Mouse (Mus musculus) CD4-positive, CD25-positive, alpha-beta regulatory T cell, adult 9 weeks (primary cell): ENCODE results near the gene Vmn1r12. TPM values are rescaled to one million over a fixed set of nuclear protein-coding genes. Genes with fewer than 3 reads are reported as not detected.

Source experiments
- polyA plus RNA-seq: library from polyadenylated mRNA; unstranded; fragments of 100-300 nt; shearing (Covaris generic); gene quantifications from one replicate; pipeline ENCODE4 v1.2.1, GENCODE M21; 2017

The Vmn1r12 gene
- polyA plus RNA-seq = 0.04 TPM

GRCm38 (mm10) chr6:57156619-57157018 is at the start of gene Vmn1r12:
Gene Vmn1r12 (plus strand): TSS chr6:57156919.

GRCm38 (mm10) chr6:57109154-57109553 is 47.6 kb upstream of the Vmn1r12 start, which contains the start of gene Vmn1r10:
Gene Vmn1r10 (plus strand): TSS chr6:57109454.

GRCm38 (mm10) chr6:57133155-57133554 is 23.6 kb upstream of the Vmn1r12 start, which contains the start of gene Vmn1r11:
Gene Vmn1r11 (plus strand): TSS chr6:57133455.

GRCm38 (mm10) chr6:57202990-57203389 is 46.3 kb downstream of the Vmn1r12 start, which contains the start of gene Vmn1r13:
Gene Vmn1r13 (plus strand): TSS chr6:57203290.

Other genes with a start within 250 kb of the Vmn1r12 start
- 45.3 TPM for gene Nt5c3, start 233.0 kb upstream of the Vmn1r12 start, polyA plus RNA-seq
- 0.48 TPM for gene Vmn1r4, start 232.9 kb upstream of the Vmn1r12 start, polyA plus RNA-seq
- not detected for gene Vmn1r5, start 186.6 kb upstream of the Vmn1r12 start, polyA plus RNA-seq
- not detected for gene Vmn1r6, start 159.7 kb upstream of the Vmn1r12 start, polyA plus RNA-seq
- not detected for gene Vmn1r7, start 131.6 kb upstream of the Vmn1r12 start, polyA plus RNA-seq
- gene Vmn1r8, start 124.6 kb upstream of the Vmn1r12 start, polyA plus RNA-seq = not detected
- gene Vmn1r9, start 90.1 kb upstream of the Vmn1r12 start, polyA plus RNA-seq = not detected
- gene Vmn1r10, start 47.5 kb upstream of the Vmn1r12 start, polyA plus RNA-seq = not detected
- gene Vmn1r11, start 23.5 kb upstream of the Vmn1r12 start, polyA plus RNA-seq = not detected
- 0.21 TPM for gene Vmn1r13, start 46.4 kb downstream of the Vmn1r12 start, polyA plus RNA-seq
- not detected for gene Vmn1r14, start 74.8 kb downstream of the Vmn1r12 start, polyA plus RNA-seq
- not detected for gene Vmn1r15, start 101.0 kb downstream of the Vmn1r12 start, polyA plus RNA-seq
- not detected for gene Vmn1r16, start 172.6 kb downstream of the Vmn1r12 start, polyA plus RNA-seq
- gene Vmn1r17, start 206.8 kb downstream of the Vmn1r12 start, polyA plus RNA-seq = not detected
- not detected for gene Vmn1r18, start 238.9 kb downstream of the Vmn1r12 start, polyA plus RNA-seq
- gene Vmn1r19, start 246.9 kb downstream of the Vmn1r12 start, polyA plus RNA-seq = not detected